Mouse (Mus musculus) hindbrain, embryonic 15.5 days (tissue): ENCODE measurements around the gene Cldn14. TPM values are rescaled to one million over a fixed set of nuclear protein-coding genes. Genes with fewer than 3 reads are reported as not detected.

Source experiments
- ATAC-seq: fragments of 200-750 bp; cut with Nextera tagmentation; 2 replicates; pipeline ENCODE4 v1.8.0; 2017; ENCODE audit warnings: low read depth, moderate number of reproducible peaks, moderate TSS enrichment; ENCODE audit not compliant: low FRiP score
- H3K27ac ChIP-seq: fragments of 300-500 bp; sonication (generic); replicated peaks from 2 replicates; pipeline ENCODE4 v1.5.1; 2015; ENCODE audit warnings: mild to moderate bottlenecking, inconsistent platforms
- H3K27me3 ChIP-seq: fragments of 300-500 bp; sonication (generic); 2 replicates; pipeline ENCODE4 v1.6.1; 2015; ENCODE audit warnings: control low read depth, inconsistent platforms
- H3K36me3 ChIP-seq: fragments of 300-500 bp; sonication (generic); 2 replicates; pipeline ENCODE4 v1.6.1; 2015; ENCODE audit warnings: control low read depth, inconsistent platforms
- H3K4me1 ChIP-seq: fragments of 300-500 bp; sonication (generic); replicated peaks from 2 replicates; pipeline ENCODE4 v1.6.1; 2015; ENCODE audit warnings: control low read depth, inconsistent platforms
- H3K4me2 ChIP-seq: fragments of 300-500 bp; sonication (generic); 2 replicates; pipeline ENCODE4 v1.6.1; 2015; ENCODE audit warnings: moderate library complexity, mild to moderate bottlenecking, inconsistent platforms
- H3K4me3 ChIP-seq: fragments of 300-500 bp; sonication (generic); 2 replicates; pipeline ENCODE4 v1.5.1; 2015; ENCODE audit warnings: mild to moderate bottlenecking, inconsistent platforms
- H3K9ac ChIP-seq: fragments of 300-500 bp; sonication (generic); 2 replicates; pipeline ENCODE4 v1.6.1; 2015; ENCODE audit warnings: inconsistent platforms
- H3K9me3 ChIP-seq: fragments of 300-500 bp; sonication (generic); 2 replicates; pipeline ENCODE4 v1.6.1; 2016; ENCODE audit warnings: control low read depth, inconsistent platforms
- whole genome bisulfite sequencing: fragments of 180-500 bp; shearing (Covaris S2); methylation state at CpG from one replicate; pipeline ENCODE4 v1.1.7; 2015; 5-methylcytosine and 5-hydroxymethylcytosine counted together
- polyA plus RNA-seq: library from polyadenylated mRNA; unstranded; fragments of >200 nt; fragmentation: Nextera tagmentation; extraction: Ambion mirVana; gene quantifications from 2 replicates; pipeline ENCODE4 v1.2.1, GENCODE M21; 2015

Gene Cldn14
- polyA plus RNA-seq, 1 experiment from 2014 or later, result not detected

- Histone ChIP-seq H3K27ac (no peak overlapping the region), H3K9me3 (no peaks in the 10 kb centered on the region), H3K4me3 (no peak overlapping the region), H3K4me1 (peaks cover 7% of the 10 kb centered on the region; the same call in 1 of the 2 replicates), H3K36me3 (no peaks in the 10 kb centered on the region), H3K9ac (no peak overlapping the region), H3K4me2 (peak overlapping the region; percentile 33), H3K27me3 (0 out of 2 replicates have a peak, but pooled peaks cover 2% of the 10 kb centered on the region)
- ATAC-seq, result no peak
- 42% methylated on average over 10 of the region's 10 CpGs for WGBS
These were observed 35.5 kb downstream of the Cldn14 start for GRCm38 (mm10) chr16:93973123-93973522.

DNA sequence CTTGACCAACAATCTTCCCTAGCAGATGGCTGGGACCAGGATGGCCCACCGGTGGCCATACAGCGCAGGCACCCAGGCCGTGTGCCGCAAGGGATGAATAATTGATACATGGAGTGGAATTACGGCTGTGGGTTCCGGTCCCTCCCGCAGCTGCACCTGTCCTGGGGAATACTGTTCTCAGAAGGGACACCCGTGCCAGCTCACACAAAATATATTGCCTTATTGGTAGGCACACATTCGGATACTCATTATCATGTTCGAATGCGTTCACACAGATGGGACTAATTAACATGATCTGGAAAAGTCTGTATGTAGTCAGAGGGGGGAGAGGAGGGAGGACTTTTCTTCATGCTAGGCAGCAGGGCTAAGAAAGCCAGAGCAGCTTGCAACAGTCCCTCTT is 37.6 kb downstream of the Cldn14 start:
- peak; percentile 45; the same call in 1 of the 2 replicates for ATAC-seq
- no peaks in the 10 kb centered on the region for H3K36me3 ChIP-seq
- H3K9me3 ChIP-seq, result no peaks in the 10 kb centered on the region
- 0 out of 2 replicates have a peak, but pooled peaks cover 2% of the 10 kb centered on the region for H3K27me3 ChIP-seq
- no peak overlapping the region for H3K4me2 ChIP-seq
- H3K9ac ChIP-seq, result no peak overlapping the region
- no peak overlapping the region for H3K27ac ChIP-seq
- no peak overlapping the region for H3K4me3 ChIP-seq
- peaks cover 7% of the 10 kb centered on the region; the same call in 1 of the 2 replicates for H3K4me1 ChIP-seq
- 47% methylated on average over 11 of the region's 11 CpGs for WGBS

- ATAC-seq, result no peak
- peaks cover 7% of the 10 kb centered on the region; the same call in 1 of the 2 replicates for H3K4me1 ChIP-seq
- H3K4me3 ChIP-seq, result no peak overlapping the region
- H3K9ac ChIP-seq, result no peak overlapping the region
- H3K9me3 ChIP-seq, result no peaks in the 10 kb centered on the region
- H3K4me2 ChIP-seq, result no peak overlapping the region
- H3K36me3 ChIP-seq, result no peaks in the 10 kb centered on the region
- 92% methylated on average over 8 of the region's 8 CpGs for WGBS
- no peak overlapping the region for H3K27ac ChIP-seq
- H3K27me3 ChIP-seq, result 0 out of 2 replicates have a peak, but pooled peaks cover 2% of the 10 kb centered on the region
These were observed 40.7 kb downstream of the Cldn14 start for GRCm38 (mm10) chr16:93967893-93968292.

GRCm38 (mm10) chr16:93962283-93962682 is 46.4 kb downstream of the Cldn14 start:
- no peak overlapping the region for H3K9ac ChIP-seq
- no peak for ATAC-seq
- no peak overlapping the region for H3K4me2 ChIP-seq
- no peaks in the 10 kb centered on the region for H3K27me3 ChIP-seq
- H3K27ac ChIP-seq, result no peak overlapping the region
- WGBS, result 79% methylated on average over 5 of the region's 5 CpGs
- no peaks in the 10 kb centered on the region for H3K9me3 ChIP-seq
- peaks cover 4% of the 10 kb centered on the region for H3K4me1 ChIP-seq
- H3K36me3 ChIP-seq, result no peaks in the 10 kb centered on the region
- H3K4me3 ChIP-seq, result no peak overlapping the region

DNA sequence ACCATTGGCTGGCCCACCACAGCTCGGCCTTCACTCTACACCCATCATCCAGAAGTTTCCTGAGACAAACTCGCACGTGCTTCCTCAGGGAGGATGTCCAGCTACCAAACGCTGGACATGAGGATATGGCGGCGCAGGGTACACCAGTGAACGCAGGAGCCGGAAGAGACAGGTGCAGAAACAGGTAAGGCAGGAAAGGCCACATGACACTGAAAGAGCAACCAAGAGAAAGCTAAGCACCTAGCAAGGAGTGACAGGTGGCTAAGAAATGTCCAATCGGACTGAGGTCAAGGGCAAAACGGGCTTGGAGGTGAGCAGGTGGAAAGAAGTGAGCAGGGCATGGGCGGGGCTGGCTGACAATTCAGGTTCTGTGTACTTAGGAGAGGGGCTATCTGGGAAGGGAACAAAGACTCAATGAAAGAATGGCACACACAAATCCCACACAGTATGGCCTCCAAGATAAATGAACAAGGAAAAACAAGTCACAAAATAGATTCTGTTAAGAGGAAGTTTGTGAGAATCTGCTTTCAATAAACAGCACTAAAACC is 47.5 kb downstream of the Cldn14 start:
- Histone ChIP-seq H3K4me2 (no peak overlapping the region), H3K9ac (no peak overlapping the region), H3K27me3 (no peaks in the 10 kb centered on the region), H3K27ac (no peak overlapping the region), H3K4me1 (peaks cover 11% of the 10 kb centered on the region), H3K4me3 (no peak overlapping the region), H3K9me3 (no peaks in the 10 kb centered on the region), H3K36me3 (no peaks in the 10 kb centered on the region)
- ATAC-seq, result no peak
- WGBS, result 91% methylated on average over 11 of the region's 11 CpGs

DNA sequence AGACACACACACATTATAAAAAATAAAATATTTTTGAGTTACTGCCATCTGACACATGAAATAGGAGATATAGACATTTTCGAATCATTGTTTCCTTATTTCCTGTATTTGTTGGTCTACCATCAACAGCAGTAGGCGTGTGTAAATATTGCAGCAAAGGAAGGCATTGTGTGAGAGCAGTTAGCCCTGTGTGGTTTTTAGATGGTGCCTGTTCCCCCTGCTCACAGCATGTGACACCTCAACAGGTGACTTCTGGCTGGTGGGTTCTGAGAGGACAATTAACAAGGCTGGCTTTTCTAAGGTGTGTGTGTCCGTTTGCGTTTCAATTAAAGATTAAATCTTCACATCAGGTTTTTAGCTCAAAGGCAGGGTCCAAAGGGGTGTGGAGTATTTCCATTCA is 48.1 kb downstream of the Cldn14 start:
- Histone ChIP-seq H3K9me3 (no peaks in the 10 kb centered on the region), H3K27ac (no peak overlapping the region), H3K36me3 (no peaks in the 10 kb centered on the region), H3K4me1 (peaks cover 11% of the 10 kb centered on the region), H3K4me3 (no peak overlapping the region), H3K4me2 (no peak overlapping the region), H3K9ac (no peak overlapping the region), H3K27me3 (no peaks in the 10 kb centered on the region)
- 87% methylated on average over 4 of the region's 4 CpGs for WGBS
- ATAC-seq, result no peak

- Histone ChIP-seq H3K27ac (no peak overlapping the region), H3K4me1 (peaks cover 11% of the 10 kb centered on the region), H3K4me2 (0 out of 2 replicates have a peak overlapping the region, but pooled peaks have one; percentile 12), H3K27me3 (no peaks in the 10 kb centered on the region), H3K4me3 (no peak overlapping the region), H3K9ac (no peak overlapping the region), H3K9me3 (no peaks in the 10 kb centered on the region), H3K36me3 (no peaks in the 10 kb centered on the region)
- ATAC-seq, result no peak; the same call in 1 of the 2 replicates
- 38% methylated on average over 12 of the region's 12 CpGs for WGBS
These were observed 51.2 kb downstream of the Cldn14 start for GRCm38 (mm10) chr16:93957402-93957801.

DNA sequence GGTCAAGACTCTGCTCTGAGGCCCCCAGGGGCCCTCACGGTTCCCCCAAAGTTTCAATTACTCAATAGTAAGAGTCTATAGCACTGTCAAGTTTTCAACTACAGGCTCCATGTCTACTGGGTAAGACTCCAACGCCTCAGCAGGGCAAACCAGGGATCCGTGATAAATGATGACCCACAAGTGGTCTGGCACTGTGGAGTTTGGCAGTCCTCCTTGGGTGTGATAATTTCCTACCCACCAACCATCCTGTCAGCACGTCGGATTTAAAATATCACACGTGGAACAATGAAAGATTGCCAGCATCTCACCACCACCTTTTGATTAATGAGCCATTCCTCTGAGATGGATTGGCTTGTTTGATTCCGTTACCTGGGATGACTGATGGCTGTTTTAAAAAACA is 51.7 kb downstream of the Cldn14 start:
- Histone ChIP-seq H3K27ac (no peak overlapping the region), H3K36me3 (no peaks in the 10 kb centered on the region), H3K4me3 (no peak overlapping the region), H3K27me3 (no peaks in the 10 kb centered on the region), H3K4me2 (0 out of 2 replicates have a peak overlapping the region, but pooled peaks have one; percentile 12), H3K9ac (no peak overlapping the region), H3K4me1 (peaks cover 11% of the 10 kb centered on the region), H3K9me3 (no peaks in the 10 kb centered on the region)
- 51% methylated on average over 7 of the region's 7 CpGs for WGBS
- ATAC-seq, result no peak

DNA sequence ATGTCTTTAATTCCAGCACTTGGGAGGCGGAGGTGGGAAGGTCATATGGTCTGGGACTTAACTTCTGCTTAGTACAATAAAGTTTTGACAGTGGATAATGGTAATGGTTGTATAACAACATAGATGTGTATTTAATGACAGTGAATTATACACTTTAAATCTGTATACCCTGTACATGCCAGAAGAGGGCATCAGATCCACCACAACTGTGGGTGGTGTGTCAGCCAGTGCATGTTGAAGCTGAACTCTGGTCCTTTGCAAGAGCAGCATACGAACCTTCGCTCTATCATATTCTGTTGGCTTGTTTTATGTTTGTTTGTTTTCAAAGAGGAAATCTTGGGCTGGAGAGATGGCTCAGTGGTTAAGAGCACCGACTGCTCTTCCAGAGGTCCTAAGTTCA is 61.2 kb downstream of the Cldn14 start:
- no peaks in the 10 kb centered on the region for H3K27me3 ChIP-seq
- no peaks in the 10 kb centered on the region for H3K9me3 ChIP-seq
- no peak for ATAC-seq
- 89% methylated on average over 4 of the region's 4 CpGs for WGBS
- no peak overlapping the region for H3K9ac ChIP-seq
- no peak overlapping the region for H3K27ac ChIP-seq
- no peak overlapping the region for H3K4me3 ChIP-seq
- no peaks in the 10 kb centered on the region for H3K36me3 ChIP-seq
- no peak overlapping the region for H3K4me2 ChIP-seq
- H3K4me1 ChIP-seq, result no peaks in the 10 kb centered on the region

GRCm38 (mm10) chr16:93944301-93944700 is 64.3 kb downstream of the Cldn14 start:
- no peak overlapping the region for H3K4me3 ChIP-seq
- H3K4me2 ChIP-seq, result no peak overlapping the region
- H3K9ac ChIP-seq, result no peak overlapping the region
- H3K36me3 ChIP-seq, result no peaks in the 10 kb centered on the region
- no peaks in the 10 kb centered on the region for H3K9me3 ChIP-seq
- no peaks in the 10 kb centered on the region for H3K4me1 ChIP-seq
- H3K27me3 ChIP-seq, result no peaks in the 10 kb centered on the region
- WGBS, result 80% methylated on average over 6 of the region's 6 CpGs
- no peak for ATAC-seq
- no peak overlapping the region for H3K27ac ChIP-seq

DNA sequence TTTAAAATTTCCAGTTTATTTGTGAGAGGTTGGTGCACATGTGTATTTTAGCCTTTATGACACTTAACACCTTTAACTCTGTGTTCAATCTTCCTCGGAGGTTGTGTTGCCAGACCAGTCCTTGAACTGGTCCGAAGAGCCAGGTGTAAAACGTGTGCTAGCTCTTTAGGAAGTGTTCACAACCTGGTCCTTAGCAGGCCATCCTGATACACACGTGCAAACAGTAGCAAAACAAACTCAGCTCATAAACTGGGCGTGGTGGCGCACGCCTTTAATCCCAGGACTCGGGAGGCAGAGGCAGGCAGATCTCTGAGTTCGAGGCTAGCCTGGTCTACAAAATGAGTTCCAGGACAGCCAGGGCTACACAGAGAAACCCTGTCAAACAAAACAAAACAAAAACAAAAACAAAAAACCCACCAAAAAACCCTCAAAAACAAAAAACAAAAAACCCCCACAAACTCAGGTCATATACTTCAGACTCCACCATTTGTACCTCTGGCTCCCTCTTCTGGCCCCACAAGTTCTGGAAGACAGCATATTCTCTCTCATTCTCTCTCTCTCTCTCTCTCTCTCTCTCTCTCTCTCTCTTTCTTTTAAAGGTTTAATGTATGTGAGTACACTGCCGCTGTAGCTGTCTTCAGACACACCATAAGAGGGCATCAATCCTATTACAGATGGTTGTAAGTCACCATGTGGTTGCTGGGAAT is 65.7 kb downstream of the Cldn14 start:
- Histone ChIP-seq H3K27me3 (no peaks in the 10 kb centered on the region), H3K4me1 (peaks cover 5% of the 10 kb centered on the region; the same call in 1 of the 2 replicates), H3K9me3 (no peaks in the 10 kb centered on the region), H3K27ac (no peak overlapping the region), H3K9ac (no peak overlapping the region), H3K4me3 (no peak overlapping the region), H3K4me2 (no peak overlapping the region), H3K36me3 (no peaks in the 10 kb centered on the region)
- 94% methylated on average over 10 of the region's 10 CpGs for WGBS
- ATAC-seq, result no peak

GRCm38 (mm10) chr16:93941781-93942567 is 66.7 kb downstream of the Cldn14 start:
- Histone ChIP-seq H3K36me3 (no peaks in the 10 kb centered on the region), H3K27ac (no peak overlapping the region), H3K9me3 (no peaks in the 10 kb centered on the region), H3K27me3 (no peaks in the 10 kb centered on the region), H3K4me2 (no peak overlapping the region), H3K4me1 (peaks cover 5% of the 10 kb centered on the region; the same call in 1 of the 2 replicates), H3K9ac (no peak overlapping the region), H3K4me3 (no peak overlapping the region)
- no peak for ATAC-seq
- 66% methylated on average over 10 of the region's 10 CpGs for WGBS
